Mouse (Mus musculus) c-Kit-negative CD71-positive TER-119-positive erythroid progenitor cells, embryonic 14.5 days (primary cell): ENCODE results near the gene Adcy6.
A peak's percentile ranks its signal among the peaks of the same experiment; 100 is the strongest.
"Not testable (repeated sequence)": the region's sequence is repeated elsewhere in the genome, so short reads cannot be mapped to it uniquely, and the experiment has no call there.

Source experiments
- DNase-seq: peaks from one replicate; pipeline ENCODE4 v3.0.0-alpha.2; 2013; ENCODE audit warnings: low read depth, low spot score

The Adcy6 gene

GRCm38 (mm10) chr15:98602191-98602881 lies 7.5 kb downstream of the Adcy6 start:
- DNase-seq = no peak

GRCm38 (mm10) chr15:98601832-98602190 lies 8.1 kb downstream of the Adcy6 start:
- DNase-seq = no peak

- DNase-seq = no peak
Measured at GRCm38 (mm10) chr15:98600036-98600709, 9.7 kb downstream of the Adcy6 start.

GRCm38 (mm10) chr15:98596609-98597008 lies 13.3 kb downstream of the Adcy6 start:
- no peak for DNase-seq

- DNase-seq = no peak
Measured at GRCm38 (mm10) chr15:98595049-98595448, 14.8 kb downstream of the Adcy6 start.

- DNase-seq = no peak
Measured at GRCm38 (mm10) chr15:98594193-98594592, 15.7 kb downstream of the Adcy6 start.

GRCm38 (mm10) chr15:98591396-98591795 lies 18.5 kb downstream of the Adcy6 start:
- DNase-seq = no peak

GRCm38 (mm10) chr15:98589640-98590336 lies 20.1 kb downstream of the Adcy6 start:
- no peak for DNase-seq

GRCm38 (mm10) chr15:98587751-98588150 lies 22.1 kb downstream of the Adcy6 start:
- DNase-seq = no peak

- not testable (repeated sequence) for DNase-seq
Measured at GRCm38 (mm10) chr15:98586141-98586540, 23.7 kb downstream of the Adcy6 start.

- no peak for DNase-seq
Measured at GRCm38 (mm10) chr15:98585421-98585820, 24.5 kb downstream of the Adcy6 start.

- DNase-seq = no peak
Measured at GRCm38 (mm10) chr15:98582996-98583395, 26.9 kb downstream of the Adcy6 start.

- no peak for DNase-seq
Measured at GRCm38 (mm10) chr15:98582410-98582809, 27.5 kb downstream of the Adcy6 start.

GRCm38 (mm10) chr15:98579795-98580464 lies 29.9 kb downstream of the Adcy6 start:
- peak; percentile 72 for DNase-seq

- DNase-seq = no peak
Measured at GRCm38 (mm10) chr15:98579310-98579709, 30.6 kb downstream of the Adcy6 start.

- DNase-seq = no peak
Measured at GRCm38 (mm10) chr15:98573293-98573692, 36.6 kb downstream of the Adcy6 start.

- DNase-seq = no peak
Measured at GRCm38 (mm10) chr15:98570873-98571538, 38.9 kb downstream of the Adcy6 start, which contains the start of the genes Ccnt1 and 4930415O20Rik. Gene Ccnt1 (minus strand): TSS chr15:98570923. Gene 4930415O20Rik (plus strand): TSS chr15:98571004.

GRCm38 (mm10) chr15:98569795-98570365 lies 40.0 kb downstream of the Adcy6 start:
- DNase-seq = no peak

- DNase-seq = no peak
Measured at GRCm38 (mm10) chr15:98569216-98569615, 40.7 kb downstream of the Adcy6 start.

GRCm38 (mm10) chr15:98568256-98569033 lies 41.4 kb downstream of the Adcy6 start:
- no peak for DNase-seq
